Mouse (Mus musculus) liver, postnatal 0 days (tissue): Measurements from ENCODE around the gene Fosb. TPM values are rescaled to one million over a fixed set of nuclear protein-coding genes. Genes with fewer than 3 reads are reported as not detected.
A peak's percentile ranks its signal among the peaks of the same experiment; 100 is the strongest.

Experiments
- ATAC-seq: fragments of 200-750 bp; cut with Nextera tagmentation; 2 replicates; pipeline ENCODE4 v1.8.0; 2017; ENCODE audit warnings: mild to moderate bottlenecking, moderate library complexity
- DNase-seq: peaks from one replicate; pipeline ENCODE4 v3.0.0-alpha.2; 2016
- H3K27ac ChIP-seq: fragments of 300-500 bp; sonication (generic); 2 replicates; pipeline ENCODE4 v1.5.1; 2014; ENCODE audit warnings: antibody characterized with exemption, moderate library complexity, mild to moderate bottlenecking, low read depth
- H3K27me3 ChIP-seq: fragments of 300-500 bp; sonication (generic); 2 replicates; pipeline ENCODE4 v1.6.1; 2014; ENCODE audit warnings: low read length, control low read depth, mixed read lengths; ENCODE audit not compliant: insufficient read depth
- H3K36me3 ChIP-seq: fragments of 300-500 bp; sonication (generic); replicated peaks from 2 replicates; pipeline ENCODE4 v1.6.1; 2014; ENCODE audit warnings: mild to moderate bottlenecking, control low read depth, low read length, moderate library complexity, mixed read lengths; ENCODE audit not compliant: insufficient read depth
- H3K4me1 ChIP-seq: fragments of 300-500 bp; sonication (generic); 2 replicates; pipeline ENCODE4 v1.6.1; 2014; ENCODE audit warnings: antibody characterized with exemption, mild to moderate bottlenecking, control low read depth; ENCODE audit not compliant: insufficient read depth
- H3K4me2 ChIP-seq: fragments of 300-500 bp; sonication (generic); 2 replicates; pipeline ENCODE4 v1.6.1; 2014; ENCODE audit warnings: low read depth, mild to moderate bottlenecking, low read length, moderate library complexity, mixed read lengths
- H3K4me3 ChIP-seq: fragments of 300-500 bp; sonication (generic); 2 replicates; pipeline ENCODE4 v1.5.1; 2014; ENCODE audit warnings: low read depth, low read length
- H3K9ac ChIP-seq: fragments of 300-500 bp; sonication (generic); replicated peaks from 2 replicates; pipeline ENCODE4 v1.6.1; 2014; ENCODE audit warnings: mild to moderate bottlenecking, moderate library complexity
- H3K9me3 ChIP-seq: fragments of 300-500 bp; sonication (generic); 2 replicates; pipeline ENCODE4 v1.6.1; 2016; ENCODE audit warnings: mild to moderate bottlenecking, control low read depth, low read length, mixed read lengths
- CTCF ChIP-seq: sonication (generic); IDR thresholded peaks from 2 replicates; pipeline ENCODE4 v1.5.1; 2016; ENCODE audit warnings: antibody characterized with exemption, low read depth
- EP300 ChIP-seq: IDR thresholded peaks from 2 replicates; pipeline ENCODE4 v1.6.1; 2016; ENCODE audit warnings: antibody characterized with exemption, low read depth, mild to moderate bottlenecking
- WGBS: fragments of 180-500 bp; shearing (Covaris S2); extraction: QIAGEN DNeasy Blood & Tissue Kit; methylation state at CpG from one replicate; pipeline ENCODE4 v1.1.7; 2014; ENCODE audit not compliant: insufficient replicate concordance; 5-methylcytosine and 5-hydroxymethylcytosine counted together
- polyA plus RNA-seq: library from polyadenylated mRNA; unstranded; fragments of >200 nt; fragmentation: Nextera tagmentation; extraction: Ambion mirVana; gene quantifications from 2 replicates; pipeline ENCODE4 v1.2.1, GENCODE M21; 2015

The Fosb gene
- polyA plus RNA-seq, 1 experiment from 2014 or later, result 0.06 TPM

GRCm38 (mm10) chr7:19265928-19266822 lies 43.7 kb downstream of the Fosb start:
- WGBS, result 28% methylated on average over 10 of the region's 10 CpGs
- peak; percentile 15; the same call in 1 of the 2 replicates for ATAC-seq
- H3K4me3 ChIP-seq, result peak overlapping the region; percentile 25
- H3K27ac ChIP-seq, result peak overlapping the region; percentile 61
- no peaks in the 10 kb centered on the region for H3K9me3 ChIP-seq
- DNase-seq, result peak; percentile 63
- no peak for TF ChIP-seq CTCF
- TF ChIP-seq EP300, result no peak
- H3K9ac ChIP-seq, result peak overlapping the region; percentile 46
- peaks cover 49% of the 10 kb centered on the region for H3K4me1 ChIP-seq
- no peaks in the 10 kb centered on the region for H3K27me3 ChIP-seq
- peak overlapping the region; percentile 67 for H3K4me2 ChIP-seq
- peaks cover 32% of the 10 kb centered on the region for H3K36me3 ChIP-seq

- H3K36me3 ChIP-seq, result peaks cover 42% of the 10 kb centered on the region
- ATAC-seq, result no peak; the same call in 1 of the 2 replicates
- DNase-seq, result peak; percentile 32
- H3K4me1 ChIP-seq, result peaks cover 45% of the 10 kb centered on the region
- 60% methylated on average over 7 of the region's 7 CpGs for WGBS
- peak overlapping the region; percentile 67 for H3K4me2 ChIP-seq
- peak overlapping the region; percentile 61 for H3K27ac ChIP-seq
- no peak for TF ChIP-seq CTCF
- TF ChIP-seq EP300, result no peak
- H3K9me3 ChIP-seq, result no peaks in the 10 kb centered on the region
- H3K4me3 ChIP-seq, result peak overlapping the region; percentile 24
- H3K27me3 ChIP-seq, result no peaks in the 10 kb centered on the region
- peak overlapping the region; percentile 46 for H3K9ac ChIP-seq
Measured at GRCm38 (mm10) chr7:19265147-19265546, 44.7 kb downstream of the Fosb start.

GRCm38 (mm10) chr7:19258336-19258735 lies 51.5 kb downstream of the Fosb start:
- Histone ChIP-seq H3K36me3 (peaks cover 73% of the 10 kb centered on the region), H3K27ac (0 out of 2 replicates have a peak overlapping the region, but pooled peaks have one; percentile 52), H3K4me2 (peak overlapping the region; percentile 45), H3K4me1 (0 out of 2 replicates have a peak, but pooled peaks cover 3% of the 10 kb centered on the region), H3K4me3 (peak overlapping the region; percentile 19; the same call in 1 of the 2 replicates), H3K27me3 (no peaks in the 10 kb centered on the region), H3K9ac (no peak overlapping the region), H3K9me3 (no peaks in the 10 kb centered on the region)
- 66% methylated on average over 3 of the region's 3 CpGs for WGBS
- ATAC-seq, result no peak
- DNase-seq, result no peak
- no peak for TF ChIP-seq EP300
- TF ChIP-seq CTCF, result no peak

- H3K4me1 ChIP-seq, result 0 out of 2 replicates have a peak, but pooled peaks cover 3% of the 10 kb centered on the region
- peak overlapping the region; percentile 45 for H3K4me2 ChIP-seq
- WGBS, result 31% methylated on average over 11 of the region's 11 CpGs
- no peaks in the 10 kb centered on the region for H3K9me3 ChIP-seq
- no peak overlapping the region for H3K9ac ChIP-seq
- DNase-seq (peak; percentile 87), ATAC-seq (peak; percentile 95)
- peak overlapping the region; percentile 52 for H3K27ac ChIP-seq
- H3K27me3 ChIP-seq, result no peaks in the 10 kb centered on the region
- no peak for TF ChIP-seq CTCF
- TF ChIP-seq EP300, result no peak; the same call in 1 of the 2 replicates
- peaks cover 68% of the 10 kb centered on the region for H3K36me3 ChIP-seq
- H3K4me3 ChIP-seq, result peak overlapping the region; percentile 19; the same call in 1 of the 2 replicates
Measured at GRCm38 (mm10) chr7:19257390-19258022, 52.3 kb downstream of the Fosb start.

GRCm38 (mm10) chr7:19256567-19256966 lies 53.3 kb downstream of the Fosb start:
- whole genome bisulfite sequencing, result 62% methylated on average over 7 of the region's 7 CpGs
- H3K36me3 ChIP-seq, result peaks cover 59% of the 10 kb centered on the region

GRCm38 (mm10) chr7:19255395-19255794 lies 54.5 kb downstream of the Fosb start:
- DNase-seq (no peak), ATAC-seq (no peak)
- no peak for TF ChIP-seq EP300
- TF ChIP-seq CTCF, result no peak
- Histone ChIP-seq H3K4me2 (no peak overlapping the region), H3K36me3 (peaks cover 47% of the 10 kb centered on the region), H3K27ac (no peak overlapping the region), H3K9me3 (no peaks in the 10 kb centered on the region), H3K27me3 (no peaks in the 10 kb centered on the region), H3K9ac (no peak overlapping the region), H3K4me3 (no peak overlapping the region), H3K4me1 (0 out of 2 replicates have a peak, but pooled peaks cover 3% of the 10 kb centered on the region)
- WGBS, result 89% methylated on average over 17 of the region's 17 CpGs

More at GRCm38 (mm10) chr7:19256567-19256966, 53.3 kb downstream of the Fosb start:
- Histone ChIP-seq H3K27ac (no peak overlapping the region), H3K9ac (no peak overlapping the region), H3K27me3 (no peaks in the 10 kb centered on the region), H3K9me3 (no peaks in the 10 kb centered on the region), H3K4me2 (no peak overlapping the region), H3K4me3 (no peak overlapping the region), H3K4me1 (0 out of 2 replicates have a peak, but pooled peaks cover 3% of the 10 kb centered on the region)
- DNase-seq (no peak), ATAC-seq (no peak)
- TF ChIP-seq EP300, result no peak
- no peak for TF ChIP-seq CTCF
